Mouse (Mus musculus): ENCODE data around the gene Dnah17.

Dnah17 gene

GRCm38 (mm10) chr11:118021806-118022205, 108.6 kb downstream of the Dnah17 start:
- peak; percentile 85 for DNase-seq (ENCODE audit: low read depth)

- peak; percentile 55 for DNase-seq (ENCODE audit: low read depth)
Measured at GRCm38 (mm10) chr11:118018328-118018727, 112.1 kb downstream of the Dnah17 start.

GRCm38 (mm10) chr11:118015381-118016145, 114.9 kb downstream of the Dnah17 start:
- DNase-seq (ENCODE audit: low read depth): no peak

- DNase-seq (ENCODE audit: low read depth): no peak
Measured at GRCm38 (mm10) chr11:118014391-118014995, 115.9 kb downstream of the Dnah17 start.

- no peak for DNase-seq (ENCODE audit: low read depth)
Measured at GRCm38 (mm10) chr11:118013339-118013738, 117.1 kb downstream of the Dnah17 start.

GRCm38 (mm10) chr11:118012595-118012994, 117.8 kb downstream of the Dnah17 start:
- peak; percentile 59 for DNase-seq (ENCODE audit: low read depth)

- no peak for DNase-seq (ENCODE audit: low read depth)
Measured at GRCm38 (mm10) chr11:118009865-118010571, 120.4 kb downstream of the Dnah17 start.

- no peak for DNase-seq (ENCODE audit: low read depth)
Measured at GRCm38 (mm10) chr11:118008843-118009242, 121.6 kb downstream of the Dnah17 start.

GRCm38 (mm10) chr11:118008144-118008805, 122.2 kb downstream of the Dnah17 start:
- DNase-seq (ENCODE audit: low read depth): no peak

GRCm38 (mm10) chr11:118007460-118008143, 122.8 kb downstream of the Dnah17 start:
- DNase-seq (ENCODE audit: low read depth): no peak

- DNase-seq (ENCODE audit: low read depth): no peak
Measured at GRCm38 (mm10) chr11:118004217-118004616, 126.2 kb downstream of the Dnah17 start.

- peak; percentile 68 for DNase-seq (ENCODE audit: low read depth)
Measured at GRCm38 (mm10) chr11:118003718-118004117, 126.7 kb downstream of the Dnah17 start.

- no peak for DNase-seq (ENCODE audit: low read depth)
Measured at GRCm38 (mm10) chr11:118003176-118003575, 127.3 kb downstream of the Dnah17 start.

- peak; percentile 45 for DNase-seq (ENCODE audit: low read depth)
Measured at GRCm38 (mm10) chr11:118000565-118001215, 129.7 kb downstream of the Dnah17 start.

- no peak for DNase-seq (ENCODE audit: low read depth)
Measured at GRCm38 (mm10) chr11:118000083-118000482, 130.4 kb downstream of the Dnah17 start.

- DNase-seq (ENCODE audit: low read depth): peak; percentile 39
Measured at GRCm38 (mm10) chr11:117999260-117999934, 131.0 kb downstream of the Dnah17 start.

GRCm38 (mm10) chr11:117998356-117998755, 132.1 kb downstream of the Dnah17 start:
- DNase-seq (ENCODE audit: low read depth): no peak

GRCm38 (mm10) chr11:117997085-117997484, 133.3 kb downstream of the Dnah17 start:
- DNase-seq (ENCODE audit: low read depth): no peak

GRCm38 (mm10) chr11:117996066-117996465, 134.4 kb downstream of the Dnah17 start:
- peak; percentile 55 for DNase-seq (ENCODE audit: low read depth)

GRCm38 (mm10) chr11:117995661-117996060, 134.8 kb downstream of the Dnah17 start:
- peak; percentile 52 for DNase-seq (ENCODE audit: low read depth)

GRCm38 (mm10) chr11:117995255-117995654, 135.2 kb downstream of the Dnah17 start:
- DNase-seq (ENCODE audit: low read depth): peak; percentile 80
